Mouse (Mus musculus) embryonic facial prominence, embryonic 14.5 days (tissue): ENCODE results near the gene Gm5105. TPM values are rescaled to one million over a fixed set of nuclear protein-coding genes. Genes with fewer than 3 reads are reported as not detected.

Experiments
- ATAC-seq: fragments of 200-750 bp; cut with Nextera tagmentation; 2 replicates; pipeline ENCODE4 v1.8.0; 2017; ENCODE audit warnings: low read depth, moderate number of reproducible peaks, moderate TSS enrichment
- DNase-seq: peaks from one replicate; pipeline ENCODE4 v3.0.0-alpha.2; 2015; ENCODE audit warnings: low spot score
- H3K27ac ChIP-seq: fragments of 300-500 bp; sonication (generic); replicated peaks from 2 replicates; pipeline ENCODE4 v1.5.1; 2014; ENCODE audit warnings: low read depth, mild to moderate bottlenecking, low read length, moderate library complexity
- H3K27me3 ChIP-seq: fragments of 300-500 bp; sonication (generic); replicated peaks from 2 replicates; pipeline ENCODE4 v1.6.1; 2014; ENCODE audit warnings: low read length; ENCODE audit not compliant: control insufficient read depth, insufficient read depth
- H3K36me3 ChIP-seq: fragments of 300-500 bp; sonication (generic); 2 replicates; pipeline ENCODE4 v1.6.1; 2014; ENCODE audit warnings: low read length, mixed read lengths; ENCODE audit not compliant: control insufficient read depth, insufficient read depth
- H3K4me1 ChIP-seq: fragments of 300-500 bp; sonication (generic); 2 replicates; pipeline ENCODE4 v1.6.1; 2014; ENCODE audit warnings: antibody characterized with exemption, low read length; ENCODE audit not compliant: control insufficient read depth, insufficient read depth
- H3K4me2 ChIP-seq: fragments of 300-500 bp; sonication (generic); 2 replicates; pipeline ENCODE4 v1.6.1; 2014; ENCODE audit warnings: low read depth, mild to moderate bottlenecking, low read length, moderate library complexity, mixed read lengths
- H3K4me3 ChIP-seq: fragments of 300-500 bp; sonication (generic); 2 replicates; pipeline ENCODE4 v1.5.1; 2014; ENCODE audit warnings: low read depth, mild to moderate bottlenecking, low read length
- H3K9ac ChIP-seq: fragments of 300-500 bp; sonication (generic); 2 replicates; pipeline ENCODE4 v1.6.1; 2014; ENCODE audit warnings: low read depth, mild to moderate bottlenecking, low read length, moderate library complexity, mixed read lengths
- H3K9me3 ChIP-seq: fragments of 300-500 bp; sonication (generic); 2 replicates; pipeline ENCODE4 v1.6.1; 2016; ENCODE audit warnings: low read length; ENCODE audit not compliant: control insufficient read depth
- WGBS: fragments of 180-500 bp; shearing (Covaris S2); extraction: QIAGEN DNeasy Blood & Tissue Kit; methylation state at CpG from one replicate; pipeline ENCODE4 v1.1.7; 2014; 5-methylcytosine and 5-hydroxymethylcytosine counted together
- polyA plus RNA-seq: library from polyadenylated mRNA; unstranded; fragments of >200 nt; fragmentation: Nextera tagmentation; extraction: Ambion mirVana; gene quantifications from 2 replicates; pipeline ENCODE4 v1.2.1, GENCODE M21; 2014

The Gm5105 gene
- polyA plus RNA-seq, 1 experiment from 2014 or later: 0.75 TPM

DNA sequence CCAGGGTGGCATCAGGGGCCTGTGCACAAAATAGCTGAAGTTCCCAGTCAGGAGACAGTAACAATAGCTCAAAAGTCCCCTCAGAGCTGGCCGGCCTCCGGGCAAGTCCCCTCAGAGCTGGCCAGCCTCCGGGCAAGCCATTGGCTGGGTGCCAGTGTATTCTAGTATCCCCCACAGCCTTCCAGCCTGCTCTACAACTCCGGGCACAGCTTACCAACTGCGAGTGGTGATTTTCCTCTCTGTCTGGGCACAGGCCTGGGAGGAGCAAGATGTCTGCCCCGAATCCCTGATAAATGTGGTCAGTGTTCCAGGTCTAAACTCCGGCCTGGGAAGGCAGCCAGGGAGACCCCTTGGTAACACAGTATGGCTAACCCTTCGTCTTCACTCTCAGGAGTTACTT lies 8.0 kb upstream of the Gm5105 start:
- no peak overlapping the region for H3K4me2 ChIP-seq
- ATAC-seq: peak; percentile 16; the same call in 1 of the 2 replicates
- no peak overlapping the region for H3K4me3 ChIP-seq
- H3K9ac ChIP-seq: no peak overlapping the region
- H3K27ac ChIP-seq: no peak overlapping the region
- H3K27me3 ChIP-seq: no peaks in the 10 kb centered on the region
- H3K9me3 ChIP-seq: no peaks in the 10 kb centered on the region
- no peaks in the 10 kb centered on the region for H3K36me3 ChIP-seq
- DNase-seq: peak; percentile 50
- WGBS: 60% methylated on average over 8 of the region's 8 CpGs
- peaks cover 24% of the 10 kb centered on the region for H3K4me1 ChIP-seq

DNA sequence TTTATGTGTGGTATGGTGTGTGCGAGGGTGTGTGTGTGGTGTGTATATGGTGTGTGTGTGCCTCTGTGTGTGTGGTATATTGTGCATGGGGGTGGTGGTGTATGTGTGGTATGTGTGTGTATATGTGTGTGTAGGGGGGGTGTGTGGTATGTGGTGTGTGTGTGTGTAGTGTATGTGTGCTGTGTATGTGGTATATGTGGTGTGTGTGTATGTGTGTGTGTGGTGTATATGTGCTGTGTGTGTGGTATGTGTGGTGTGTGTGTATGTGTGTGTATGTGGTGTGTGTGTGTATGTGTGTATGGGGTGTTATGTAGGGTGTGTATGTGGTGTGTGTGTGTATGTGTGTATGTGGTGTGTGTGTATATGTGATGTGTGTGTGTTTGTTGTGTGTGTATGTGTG lies 7.0 kb upstream of the Gm5105 start:
- H3K4me1 ChIP-seq: peaks cover 31% of the 10 kb centered on the region
- no peak overlapping the region for H3K9ac ChIP-seq
- ATAC-seq (no peak), DNase-seq (no peak)
- H3K4me3 ChIP-seq: no peak overlapping the region
- H3K27ac ChIP-seq: no peak overlapping the region
- no peaks in the 10 kb centered on the region for H3K36me3 ChIP-seq
- 100% methylated on average over 1 of the region's 1 CpGs for whole genome bisulfite sequencing
- H3K4me2 ChIP-seq: no peak overlapping the region
- no peaks in the 10 kb centered on the region for H3K9me3 ChIP-seq
- no peaks in the 10 kb centered on the region for H3K27me3 ChIP-seq

DNA sequence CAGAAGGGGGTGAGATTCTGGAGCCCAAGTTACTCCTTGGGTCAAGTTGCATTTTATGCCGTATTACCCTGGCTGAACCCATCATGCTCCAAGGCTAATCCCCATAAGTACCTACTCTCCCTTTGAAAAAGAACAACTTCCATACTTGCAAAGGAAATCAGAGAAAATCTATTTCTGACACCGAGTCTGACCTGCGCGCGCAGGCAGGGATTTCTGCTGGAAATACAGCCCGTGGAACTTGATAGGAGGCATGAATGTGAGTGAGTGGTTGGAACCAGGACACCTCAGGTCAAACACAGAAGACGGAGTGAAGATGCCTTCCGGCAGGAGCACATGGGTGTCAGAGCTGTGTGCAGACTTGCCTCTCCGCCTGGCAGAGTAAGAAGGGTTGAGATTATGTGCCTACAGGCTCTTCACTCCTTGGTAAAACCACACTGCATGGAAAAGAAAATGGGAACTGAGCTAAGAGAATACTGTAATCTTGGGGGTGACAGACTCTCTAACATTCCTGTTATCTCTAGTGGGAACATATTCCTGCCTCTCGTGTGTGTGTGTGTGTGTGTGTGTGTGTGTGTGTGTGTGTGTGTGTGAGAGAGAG lies 4.4 kb upstream of the Gm5105 start:
- no peak overlapping the region for H3K9ac ChIP-seq
- H3K4me1 ChIP-seq: peaks cover 21% of the 10 kb centered on the region
- H3K27me3 ChIP-seq: no peaks in the 10 kb centered on the region
- DNase-seq (peak; percentile 26), ATAC-seq (peak; percentile 36; the same call in 1 of the 2 replicates)
- WGBS: 48% methylated on average over 10 of the region's 10 CpGs
- H3K9me3 ChIP-seq: no peaks in the 10 kb centered on the region
- H3K4me2 ChIP-seq: no peak overlapping the region
- H3K36me3 ChIP-seq: no peaks in the 10 kb centered on the region
- no peak overlapping the region for H3K27ac ChIP-seq
- H3K4me3 ChIP-seq: no peak overlapping the region

DNA sequence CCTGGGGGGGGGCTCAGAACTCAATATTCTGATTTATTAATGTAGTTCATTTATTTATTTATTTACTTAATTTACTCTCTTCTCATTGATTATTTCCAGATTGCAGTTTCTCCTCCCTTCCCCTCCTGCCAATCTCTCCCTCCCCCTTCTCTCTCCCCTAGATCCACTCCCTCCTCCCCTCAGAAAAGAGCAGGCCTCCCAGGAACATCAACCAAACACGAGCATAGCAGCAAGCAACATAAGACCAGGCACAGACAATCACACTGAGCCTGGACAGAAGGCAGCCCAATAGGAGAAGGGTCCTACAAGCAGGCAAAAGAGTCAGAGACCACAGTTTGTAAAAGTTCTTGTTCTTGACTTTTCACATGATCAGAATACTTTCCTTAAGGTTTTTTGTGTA lies 3.8 kb upstream of the Gm5105 start:
- H3K4me2 ChIP-seq: 0 out of 2 replicates have a peak overlapping the region, but pooled peaks have one; percentile 15
- WGBS: 0% methylated on average over 1 of the region's 1 CpGs
- H3K27ac ChIP-seq: no peak overlapping the region
- H3K4me3 ChIP-seq: no peak overlapping the region
- ATAC-seq (no peak), DNase-seq (peak; percentile 30)
- peaks cover 25% of the 10 kb centered on the region for H3K4me1 ChIP-seq
- no peaks in the 10 kb centered on the region for H3K27me3 ChIP-seq
- no peaks in the 10 kb centered on the region for H3K9me3 ChIP-seq
- H3K36me3 ChIP-seq: no peaks in the 10 kb centered on the region
- H3K9ac ChIP-seq: no peak overlapping the region

DNA sequence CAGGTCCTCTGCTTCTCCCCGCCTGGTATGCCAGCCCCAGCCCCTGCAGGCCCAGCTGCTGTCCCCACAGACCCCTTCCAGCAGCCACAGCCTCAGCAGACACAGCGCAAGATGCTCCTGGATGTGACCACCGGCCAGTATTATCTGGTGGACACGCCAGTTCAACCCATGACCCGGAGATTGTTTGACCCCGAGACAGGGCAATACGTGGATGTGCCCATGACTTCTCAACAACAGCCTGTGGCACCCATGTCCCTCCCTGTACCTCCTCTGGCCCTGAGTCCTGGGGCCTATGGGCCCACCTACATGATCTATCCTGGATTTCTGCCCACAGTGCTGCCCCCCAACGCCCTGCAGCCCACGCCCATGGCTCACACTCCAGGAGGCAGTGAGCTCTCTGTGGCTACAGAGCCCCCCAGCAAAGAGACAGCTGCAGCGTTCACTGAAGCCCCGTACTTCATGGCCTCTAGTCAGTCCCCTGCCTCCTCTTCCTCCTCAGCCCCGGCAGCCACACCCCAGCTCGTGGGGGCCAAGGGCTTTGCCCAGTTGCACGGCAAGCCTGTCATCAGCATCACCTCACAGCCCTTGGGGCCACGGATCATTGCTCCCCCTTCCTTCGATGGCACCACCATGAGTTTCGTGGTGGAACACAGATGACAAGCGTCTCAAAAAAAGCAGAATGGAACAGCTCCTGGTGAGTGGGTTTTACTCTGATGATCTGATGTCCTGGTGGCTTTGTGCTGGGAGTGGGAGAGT lies 2.7 kb upstream of the Gm5105 start:
- Histone ChIP-seq H3K4me2 (peak overlapping the region; percentile 15; the same call in 1 of the 2 replicates), H3K4me1 (peaks cover 27% of the 10 kb centered on the region), H3K36me3 (no peaks in the 10 kb centered on the region), H3K9me3 (no peaks in the 10 kb centered on the region), H3K27me3 (no peaks in the 10 kb centered on the region), H3K9ac (peak overlapping the region; percentile 25; the same call in 1 of the 2 replicates), H3K4me3 (no peak overlapping the region), H3K27ac (no peak overlapping the region; the same call in 1 of the 2 replicates)
- ATAC-seq: no peak
- 72% methylated on average over 16 of the region's 18 CpGs for WGBS
- DNase-seq: no peak

DNA sequence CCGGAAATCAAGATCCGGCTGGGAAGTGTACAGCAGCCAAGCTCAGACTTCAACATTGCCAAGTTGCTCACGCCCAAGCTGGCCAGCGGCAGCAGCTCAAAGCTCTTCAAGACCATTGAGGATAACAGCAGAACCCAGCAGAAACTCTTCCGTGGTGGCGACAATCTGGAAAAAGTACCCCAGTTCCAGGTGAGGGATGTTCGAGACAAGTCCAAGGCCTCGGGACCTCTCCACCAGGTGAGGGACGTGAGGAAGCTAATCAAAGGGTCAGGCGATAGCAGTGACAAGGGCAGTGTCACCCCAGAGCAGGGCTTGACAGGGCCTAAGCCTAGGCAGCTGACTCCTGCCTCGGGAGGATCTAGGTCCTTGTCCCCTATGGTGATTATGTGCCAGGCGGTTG lies 915 bp upstream of the Gm5105 start:
- H3K4me2 ChIP-seq: no peak overlapping the region
- DNase-seq: no peak
- WGBS: 88% methylated on average over 12 of the region's 12 CpGs
- H3K36me3 ChIP-seq: no peaks in the 10 kb centered on the region
- H3K9ac ChIP-seq: no peak overlapping the region
- ATAC-seq: no peak
- H3K27me3 ChIP-seq: no peaks in the 10 kb centered on the region
- no peak overlapping the region for H3K27ac ChIP-seq
- no peak overlapping the region for H3K4me3 ChIP-seq
- H3K9me3 ChIP-seq: no peaks in the 10 kb centered on the region
- peaks cover 43% of the 10 kb centered on the region for H3K4me1 ChIP-seq

DNA sequence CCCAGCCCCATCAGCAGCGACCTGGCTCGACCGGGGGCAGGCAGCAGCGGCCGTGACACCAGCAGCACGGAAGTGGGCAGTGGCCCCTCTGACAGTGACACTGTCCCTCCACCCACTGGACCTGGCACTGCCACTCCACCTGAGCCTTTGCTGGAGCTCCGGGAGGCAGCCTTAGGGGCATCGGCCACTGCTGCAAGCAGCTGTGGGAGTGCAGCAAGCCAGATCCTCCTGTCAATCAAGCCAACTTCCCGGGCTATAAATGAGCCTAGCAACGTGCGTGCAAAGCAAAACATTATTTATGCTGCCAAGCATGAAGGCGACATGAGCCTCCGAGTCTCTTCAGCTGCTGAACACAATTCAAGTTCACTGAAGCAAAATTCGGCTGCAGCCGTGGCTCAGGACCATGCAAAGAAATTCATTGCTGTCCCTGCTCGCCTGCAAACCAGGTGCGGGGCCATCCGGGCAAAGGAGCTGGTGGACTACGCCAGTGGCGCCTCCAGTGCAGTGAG lies 786 bp downstream of the Gm5105 start:
- peak; percentile 36; the same call in 1 of the 2 replicates for ATAC-seq
- Histone ChIP-seq H3K4me2 (peak overlapping the region; percentile 12; the same call in 1 of the 2 replicates), H3K4me3 (no peak overlapping the region), H3K27ac (peak overlapping the region; percentile 28; the same call in 1 of the 2 replicates), H3K27me3 (no peaks in the 10 kb centered on the region), H3K4me1 (peaks cover 39% of the 10 kb centered on the region), H3K9ac (no peak overlapping the region), H3K36me3 (no peaks in the 10 kb centered on the region), H3K9me3 (no peaks in the 10 kb centered on the region)
- peak; percentile 84 for DNase-seq
- WGBS: 64% methylated on average over 20 of the region's 20 CpGs

DNA sequence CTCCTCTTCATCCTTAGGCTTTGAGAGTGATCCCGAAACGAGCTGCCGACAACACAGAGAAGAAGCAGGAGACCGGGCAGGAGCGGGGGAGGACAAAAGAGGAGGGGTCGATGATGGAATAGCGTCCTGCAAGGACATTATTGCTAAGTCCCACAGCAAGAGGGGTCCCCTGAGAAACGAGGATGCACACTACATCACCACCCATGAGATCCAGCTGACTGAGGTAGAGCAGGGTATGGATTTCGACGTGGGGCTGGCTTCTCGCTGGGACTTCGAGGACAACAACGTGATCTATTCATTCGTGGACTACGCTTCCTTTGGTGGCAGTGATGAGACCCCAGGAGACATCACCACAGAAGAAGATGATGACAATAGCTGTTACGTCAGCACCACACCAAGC lies 1.3 kb downstream of the Gm5105 start:
- Histone ChIP-seq H3K9me3 (no peaks in the 10 kb centered on the region), H3K36me3 (no peaks in the 10 kb centered on the region), H3K9ac (no peak overlapping the region), H3K27ac (no peak overlapping the region), H3K4me2 (peak overlapping the region; percentile 12; the same call in 1 of the 2 replicates), H3K4me1 (peaks cover 39% of the 10 kb centered on the region), H3K4me3 (no peak overlapping the region), H3K27me3 (no peaks in the 10 kb centered on the region)
- WGBS: 83% methylated on average over 16 of the region's 16 CpGs
- DNase-seq (no peak), ATAC-seq (no peak)
